Mouse (Mus musculus): Measurements from ENCODE around the gene Pald1.

DNA sequence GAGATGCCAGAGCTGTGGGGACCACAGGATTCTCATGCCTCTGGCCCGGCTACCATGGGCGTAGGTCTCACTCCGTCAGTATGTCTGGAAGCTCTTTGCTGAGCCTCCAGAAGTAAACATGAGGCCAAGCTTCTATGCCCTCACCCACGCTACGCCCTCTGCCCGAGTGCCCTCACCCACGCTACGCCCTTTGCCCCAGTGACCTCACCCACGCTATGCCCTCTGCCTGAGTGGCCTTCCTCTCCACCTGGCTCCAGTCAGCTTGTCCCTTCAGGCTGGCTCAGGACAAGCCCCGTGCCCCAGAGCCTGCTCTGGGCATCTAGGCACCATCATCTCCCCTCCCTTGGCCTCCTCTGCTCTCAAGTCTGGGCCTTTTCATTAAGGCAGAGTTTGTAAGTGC lies 55.8 kb downstream of the Pald1 start:
- TF ChIP-seq CTCF (IDR thresholded peaks at IDR 0.05) (no peak), POLR2A (IDR thresholded peaks at IDR 0.05; ENCODE audit: insufficient read depth, low read depth, low read length) (no peak), EP300 (IDR thresholded peaks at IDR 0.05; ENCODE audit: insufficient read depth, low read depth, low read length) (no peak)
